Mouse (Mus musculus): ENCODE measurements around the gene Prkacb. TPM values are rescaled to one million over a fixed set of nuclear protein-coding genes. Genes with fewer than 3 reads are reported as not detected.
"Not testable (repeated sequence)": the region's sequence is repeated elsewhere in the genome, so short reads cannot be mapped to it uniquely, and the experiment has no call there.

The Prkacb gene
- polyA plus RNA-seq, 2 experiments: 6.1 to 10.9 TPM

- ATAC-seq (ENCODE audit: insufficient read depth): no peak
- DNase-seq (ENCODE audit: low read depth in 3 of 3, low spot score in 3 of 3): no peak
- TF ChIP-seq EP300 (IDR thresholded peaks at IDR 0.05; ENCODE audit: low read depth): no peak
- no peak for TF ChIP-seq CTCF (IDR thresholded peaks at IDR 0.05; ENCODE audit: low read depth)
- H3K27me3 ChIP-seq (ENCODE audit: control insufficient read depth, insufficient read depth, low read length): no peaks in the 10 kb centered on the region
- H3K9me3 ChIP-seq (ENCODE audit: control insufficient read depth, low read length): no peaks in the 10 kb centered on the region
- H3K9ac ChIP-seq (replicated peaks): no peak overlapping the region
- H3K4me3 ChIP-seq (ENCODE audit: insufficient read depth in 1 of 2, low read depth in 2 of 2, low read length in 2 of 2): no peak overlapping the region
- no peaks in the 10 kb centered on the region for H3K36me3 ChIP-seq (replicated peaks; ENCODE audit: control insufficient read depth, insufficient read depth, low read depth)
- WGBS (ENCODE audit: insufficient replicate concordance): 93% methylated on average over 4 of the region's 4 CpGs
- H3K4me1 ChIP-seq (replicated peaks; ENCODE audit: control insufficient read depth in 2 of 2, insufficient read depth in 2 of 2, low read length in 1 of 2): peaks cover 13 to 34% of the 10 kb centered on the region in 2 experiments
- H3K4me2 ChIP-seq (ENCODE audit: low read depth): no peak overlapping the region
- H3K27ac ChIP-seq: no peak overlapping the region
Measured at GRCm38 (mm10) chr3:146766071-146766605, 46.7 kb downstream of the Prkacb start.

GRCm38 (mm10) chr3:146764871-146765529 lies 47.8 kb downstream of the Prkacb start:
- no peaks in the 10 kb centered on the region for H3K27me3 ChIP-seq (ENCODE audit: control insufficient read depth, insufficient read depth, low read length)
- H3K4me3 ChIP-seq (ENCODE audit: insufficient read depth in 1 of 2, low read depth in 2 of 2, low read length in 2 of 2): no peak overlapping the region
- TF ChIP-seq CTCF (IDR thresholded peaks at IDR 0.05; ENCODE audit: low read depth): no peak
- peak; percentile 76 for TF ChIP-seq EP300 (IDR thresholded peaks at IDR 0.05; ENCODE audit: low read depth)
- 17% methylated on average over 3 of the region's 3 CpGs for WGBS (ENCODE audit: insufficient replicate concordance)
- no peaks in the 10 kb centered on the region for H3K36me3 ChIP-seq (replicated peaks; ENCODE audit: control insufficient read depth, insufficient read depth, low read depth)
- H3K4me1 ChIP-seq (replicated peaks; ENCODE audit: control insufficient read depth in 2 of 2, insufficient read depth in 2 of 2, low read length in 1 of 2): peaks cover 11 to 31% of the 10 kb centered on the region in 2 experiments
- DNase-seq (ENCODE audit: low read depth in 3 of 3, low spot score in 3 of 3) (peak; percentile 54 to 65 (median 61)), ATAC-seq (ENCODE audit: insufficient read depth) (peak; percentile 90)
- H3K9ac ChIP-seq (replicated peaks): no peak overlapping the region
- no peaks in the 10 kb centered on the region for H3K9me3 ChIP-seq (ENCODE audit: control insufficient read depth, low read length)
- H3K4me2 ChIP-seq (ENCODE audit: low read depth): peak overlapping the region; percentile 38
- H3K27ac ChIP-seq: peak overlapping the region; percentile 33

GRCm38 (mm10) chr3:146763054-146763453 lies 49.7 kb downstream of the Prkacb start:
- not testable (repeated sequence) for H3K36me3 ChIP-seq (replicated peaks; ENCODE audit: control insufficient read depth, insufficient read depth, low read depth); H3K9ac ChIP-seq (replicated peaks); H3K4me3 ChIP-seq (ENCODE audit: insufficient read depth in 1 of 2, low read depth in 2 of 2, low read length in 2 of 2); H3K27me3 ChIP-seq (ENCODE audit: control insufficient read depth, insufficient read depth, low read length); H3K4me2 ChIP-seq (ENCODE audit: low read depth); H3K9me3 ChIP-seq (ENCODE audit: control insufficient read depth, low read length); H3K27ac ChIP-seq
- ATAC-seq (ENCODE audit: insufficient read depth) (peak; percentile 63; the same call in 1 of the 2 replicates), DNase-seq (ENCODE audit: low read depth in 3 of 3, low spot score in 3 of 3) (peak in 2 of 3 experiments; percentile 24 to 37)
- WGBS (ENCODE audit: insufficient replicate concordance): 45% methylated on average over 2 of the region's 2 CpGs
- H3K4me1 ChIP-seq (replicated peaks; ENCODE audit: control insufficient read depth in 2 of 2, insufficient read depth in 2 of 2, low read length in 1 of 2): peaks cover 11 to 27% of the 10 kb centered on the region in 2 experiments

- no peaks in the 10 kb centered on the region for H3K36me3 ChIP-seq (replicated peaks; ENCODE audit: control insufficient read depth, insufficient read depth, low read depth)
- H3K27ac ChIP-seq: no peak overlapping the region
- peaks cover 11 to 24% of the 10 kb centered on the region in 2 experiments for H3K4me1 ChIP-seq (replicated peaks; ENCODE audit: control insufficient read depth in 2 of 2, insufficient read depth in 2 of 2, low read length in 1 of 2)
- H3K9me3 ChIP-seq (ENCODE audit: control insufficient read depth, low read length): no peaks in the 10 kb centered on the region
- 62% methylated on average over 9 of the region's 9 CpGs for WGBS (ENCODE audit: insufficient replicate concordance)
- no peak for ATAC-seq (ENCODE audit: insufficient read depth)
- peak in 1 of 3 experiments; percentile 17 for DNase-seq (ENCODE audit: low read depth in 3 of 3, low spot score in 3 of 3)
- H3K4me3 ChIP-seq (ENCODE audit: insufficient read depth in 1 of 2, low read depth in 2 of 2, low read length in 2 of 2): no peak overlapping the region
- H3K27me3 ChIP-seq (ENCODE audit: control insufficient read depth, insufficient read depth, low read length): no peaks in the 10 kb centered on the region
- no peak overlapping the region for H3K9ac ChIP-seq (replicated peaks)
- H3K4me2 ChIP-seq (ENCODE audit: low read depth): no peak overlapping the region
- TF ChIP-seq CTCF (IDR thresholded peaks at IDR 0.05; ENCODE audit: low read depth) (no peak), EP300 (IDR thresholded peaks at IDR 0.05; ENCODE audit: low read depth) (no peak; the same call in 1 of the 2 replicates)
Measured at GRCm38 (mm10) chr3:146761276-146761675, 51.5 kb downstream of the Prkacb start.

All from liver, embryonic 14.5 days (tissue).